Mouse (Mus musculus): Measurements from ENCODE around the gene Kcnd3. TPM values are rescaled to one million over a fixed set of nuclear protein-coding genes. Genes with fewer than 3 reads are reported as not detected.
A peak's percentile ranks its signal among the peaks of the same experiment; 100 is the strongest.

Kcnd3 gene
- polyA plus RNA-seq, 1 experiment from 2014 or later, result 0.75 TPM

DNA sequence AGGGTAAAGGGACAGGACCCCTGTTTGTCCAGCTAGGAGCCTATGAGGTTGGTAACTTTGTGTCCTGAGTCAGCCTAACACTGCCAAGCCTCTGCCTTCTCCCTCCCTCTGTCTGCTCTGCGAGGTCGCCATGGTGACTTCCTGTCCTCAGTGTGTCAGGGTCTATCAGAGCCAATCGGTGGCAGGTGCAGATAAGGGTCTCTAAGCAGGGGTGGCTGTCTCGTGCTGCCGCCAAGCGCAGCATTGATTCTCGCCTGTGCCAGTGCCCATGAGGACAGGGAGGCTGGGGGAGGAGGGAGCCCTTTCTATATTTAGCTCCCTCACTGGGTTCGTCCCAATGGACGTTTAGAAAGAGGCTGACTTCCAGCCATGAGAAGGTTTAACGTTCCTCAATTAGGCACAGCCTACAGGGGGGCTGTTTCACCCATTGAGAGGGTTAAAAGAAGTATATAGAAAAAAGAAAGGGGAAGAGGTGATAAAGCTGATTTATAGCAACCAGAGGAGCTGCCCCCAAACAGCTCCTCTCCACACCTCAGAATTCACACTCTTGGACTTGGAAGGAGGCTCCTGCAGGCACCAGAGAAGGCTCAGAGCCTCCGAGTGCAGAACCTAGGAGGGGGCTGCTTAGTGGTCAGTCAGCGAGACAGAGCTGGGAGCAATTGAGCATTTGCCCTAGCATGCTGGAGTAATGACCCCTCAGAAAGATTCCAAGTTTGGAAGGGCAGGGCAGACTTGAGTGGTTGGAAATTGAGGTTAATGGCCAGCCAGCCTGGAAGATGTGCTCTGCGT, 86.9 kb downstream of the Kcnd3 start:
- H3K27me3 ChIP-seq, result no peaks in the 10 kb centered on the region
- H3K4me1 ChIP-seq, result peaks cover 8% of the 10 kb centered on the region
- no peak overlapping the region for H3K27ac ChIP-seq
- no peak overlapping the region for H3K9ac ChIP-seq
- WGBS, result 15% methylated on average over 13 of the region's 13 CpGs
- no peaks in the 10 kb centered on the region for H3K36me3 ChIP-seq
- H3K9me3 ChIP-seq, result no peaks in the 10 kb centered on the region
- ATAC-seq (ENCODE audit: low FRiP score, low read depth), result no peak
- H3K4me3 ChIP-seq, result no peak overlapping the region
- no peak overlapping the region for H3K4me2 ChIP-seq (replicated peaks)

GRCm38 (mm10) chr3:105542741-105543140, 90.6 kb downstream of the Kcnd3 start:
- Histone ChIP-seq H3K36me3 (no peaks in the 10 kb centered on the region), H3K27me3 (no peaks in the 10 kb centered on the region; the same call in 1 of the 2 replicates), H3K9ac (no peak overlapping the region), H3K9me3 (no peaks in the 10 kb centered on the region), H3K4me3 (no peak overlapping the region), H3K4me1 (peaks cover 8% of the 10 kb centered on the region), H3K27ac (no peak overlapping the region), H3K4me2 (replicated peaks) (no peak overlapping the region)
- WGBS, result 80% methylated on average over 4 of the region's 4 CpGs
- ATAC-seq (ENCODE audit: low FRiP score, low read depth), result no peak

DNA sequence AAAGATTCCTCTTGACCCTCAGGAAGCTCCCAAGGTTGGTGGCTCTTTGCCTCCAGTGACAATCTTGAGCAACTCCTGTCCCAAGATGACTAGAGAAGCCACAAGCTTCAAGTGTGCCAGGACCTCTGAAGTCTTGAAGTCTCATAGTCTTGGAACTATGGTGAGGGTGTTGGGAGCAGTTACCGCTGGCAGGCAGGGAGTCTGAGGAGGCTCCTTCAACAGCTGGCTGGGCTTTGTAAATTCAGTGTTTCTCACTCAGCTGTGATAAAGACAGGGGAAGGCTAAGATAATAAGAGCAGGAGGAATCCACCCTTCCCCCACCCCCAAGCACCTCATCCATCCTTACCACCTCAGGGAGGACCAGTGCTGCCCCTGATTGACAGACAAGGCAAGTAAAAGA, 92.0 kb downstream of the Kcnd3 start:
- Histone ChIP-seq H3K36me3 (no peaks in the 10 kb centered on the region), H3K27ac (no peak overlapping the region), H3K9me3 (no peaks in the 10 kb centered on the region), H3K4me3 (no peak overlapping the region), H3K4me1 (peaks cover 4% of the 10 kb centered on the region), H3K27me3 (no peaks in the 10 kb centered on the region; the same call in 1 of the 2 replicates), H3K9ac (no peak overlapping the region), H3K4me2 (replicated peaks) (no peak overlapping the region)
- no peak for ATAC-seq (ENCODE audit: low FRiP score, low read depth)
- 56% methylated on average over 1 of the region's 1 CpGs for WGBS

GRCm38 (mm10) chr3:105546611-105547071, 94.5 kb downstream of the Kcnd3 start:
- Histone ChIP-seq H3K4me1 (no peaks in the 10 kb centered on the region), H3K4me3 (no peak overlapping the region)
- 45% methylated on average over 13 of the region's 13 CpGs for WGBS

GRCm38 (mm10) chr3:105548074-105548771, 96.1 kb downstream of the Kcnd3 start:
- Histone ChIP-seq H3K27me3 (no peaks in the 10 kb centered on the region; the same call in 1 of the 2 replicates), H3K4me1 (no peaks in the 10 kb centered on the region), H3K9me3 (no peaks in the 10 kb centered on the region), H3K4me3 (no peak overlapping the region), H3K27ac (no peak overlapping the region), H3K36me3 (no peaks in the 10 kb centered on the region), H3K4me2 (replicated peaks) (no peak overlapping the region), H3K9ac (no peak overlapping the region)
- 76% methylated on average over 11 of the region's 11 CpGs for WGBS
- no peak for ATAC-seq (ENCODE audit: low FRiP score, low read depth)

More at GRCm38 (mm10) chr3:105546611-105547071, 94.5 kb downstream of the Kcnd3 start:
- H3K9ac ChIP-seq, result no peak overlapping the region
- no peaks in the 10 kb centered on the region; the same call in 1 of the 2 replicates for H3K27me3 ChIP-seq
- no peaks in the 10 kb centered on the region for H3K9me3 ChIP-seq
- H3K4me2 ChIP-seq (replicated peaks), result no peak overlapping the region
- ATAC-seq (ENCODE audit: low FRiP score, low read depth), result no peak
- H3K27ac ChIP-seq, result no peak overlapping the region
- H3K36me3 ChIP-seq, result no peaks in the 10 kb centered on the region

DNA sequence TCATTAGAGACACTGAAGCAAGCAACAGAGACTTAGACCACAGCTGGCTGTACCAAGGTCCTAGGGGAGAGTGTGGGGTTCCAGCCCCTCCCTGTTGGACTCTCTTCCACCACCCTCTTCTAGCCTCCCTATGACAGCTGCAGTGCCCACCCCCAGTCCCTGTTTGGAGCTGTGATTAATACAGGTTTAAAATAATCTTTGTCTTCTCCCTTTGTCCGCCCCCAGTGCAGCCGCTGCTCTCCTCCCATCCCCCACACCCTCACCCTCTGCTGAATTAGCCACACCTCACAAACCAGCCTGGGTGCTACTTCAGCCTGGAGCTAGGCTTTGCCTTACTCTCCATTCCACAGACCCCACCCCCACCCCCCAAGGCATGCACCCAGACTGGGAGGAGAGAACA, 107.3 kb downstream of the Kcnd3 start:
- peak; percentile 79 for ATAC-seq (ENCODE audit: low FRiP score, low read depth)
- Histone ChIP-seq H3K4me1 (0 out of 2 replicates have a peak, but pooled peaks cover 5% of the 10 kb centered on the region), H3K9me3 (no peaks in the 10 kb centered on the region), H3K27ac (no peak overlapping the region), H3K27me3 (no peaks in the 10 kb centered on the region), H3K36me3 (no peaks in the 10 kb centered on the region), H3K4me3 (no peak overlapping the region), H3K4me2 (replicated peaks) (no peak overlapping the region), H3K9ac (no peak overlapping the region)
- WGBS, result 60% methylated on average over 2 of the region's 2 CpGs

- Histone ChIP-seq H3K27ac (no peak overlapping the region), H3K36me3 (no peaks in the 10 kb centered on the region), H3K9ac (no peak overlapping the region), H3K9me3 (no peaks in the 10 kb centered on the region), H3K4me3 (no peak overlapping the region), H3K4me2 (replicated peaks) (no peak overlapping the region), H3K4me1 (no peaks in the 10 kb centered on the region), H3K27me3 (peaks cover 8% of the 10 kb centered on the region; the same call in 1 of the 2 replicates)
- WGBS, result 66% methylated on average over 8 of the region's 8 CpGs
- no peak for ATAC-seq (ENCODE audit: low FRiP score, low read depth)
Observed at GRCm38 (mm10) chr3:105566973-105567372, 114.8 kb downstream of the Kcnd3 start.

GRCm38 (mm10) chr3:105567472-105567871, 115.3 kb downstream of the Kcnd3 start:
- no peak for ATAC-seq (ENCODE audit: low FRiP score, low read depth)
- H3K4me1 ChIP-seq, result no peaks in the 10 kb centered on the region
- no peaks in the 10 kb centered on the region for H3K36me3 ChIP-seq
- H3K4me3 ChIP-seq, result no peak overlapping the region
- whole genome bisulfite sequencing, result 72% methylated on average over 4 of the region's 4 CpGs
- H3K9ac ChIP-seq, result no peak overlapping the region
- H3K27ac ChIP-seq, result no peak overlapping the region
- H3K4me2 ChIP-seq (replicated peaks), result no peak overlapping the region
- peaks cover 8% of the 10 kb centered on the region; the same call in 1 of the 2 replicates for H3K27me3 ChIP-seq
- no peaks in the 10 kb centered on the region for H3K9me3 ChIP-seq

DNA sequence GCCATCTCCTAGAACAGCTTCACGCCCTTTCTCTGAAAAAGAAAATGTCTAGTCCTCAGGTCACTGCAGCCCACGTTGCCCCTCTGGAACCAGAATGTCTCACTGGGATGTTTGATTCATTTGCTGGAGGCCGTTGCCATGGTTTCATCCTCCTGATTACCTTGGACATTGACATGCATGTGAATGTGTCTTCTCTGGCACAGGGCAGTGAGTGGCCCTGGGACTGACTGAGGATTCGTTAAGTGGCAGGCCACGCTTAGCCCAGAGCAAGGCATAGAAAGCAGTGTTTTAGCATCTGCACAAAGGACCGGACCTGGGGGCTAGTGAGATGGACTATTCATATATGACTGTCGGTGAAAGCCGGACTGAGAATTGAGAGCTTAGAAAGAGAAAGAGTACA, 116.3 kb downstream of the Kcnd3 start:
- Histone ChIP-seq H3K4me2 (replicated peaks) (no peak overlapping the region), H3K27me3 (peaks cover 8% of the 10 kb centered on the region; the same call in 1 of the 2 replicates), H3K9me3 (no peaks in the 10 kb centered on the region), H3K27ac (no peak overlapping the region), H3K4me1 (no peaks in the 10 kb centered on the region), H3K4me3 (no peak overlapping the region), H3K9ac (no peak overlapping the region), H3K36me3 (no peaks in the 10 kb centered on the region)
- 86% methylated on average over 8 of the region's 8 CpGs for WGBS
- ATAC-seq (ENCODE audit: low FRiP score, low read depth), result no peak

DNA sequence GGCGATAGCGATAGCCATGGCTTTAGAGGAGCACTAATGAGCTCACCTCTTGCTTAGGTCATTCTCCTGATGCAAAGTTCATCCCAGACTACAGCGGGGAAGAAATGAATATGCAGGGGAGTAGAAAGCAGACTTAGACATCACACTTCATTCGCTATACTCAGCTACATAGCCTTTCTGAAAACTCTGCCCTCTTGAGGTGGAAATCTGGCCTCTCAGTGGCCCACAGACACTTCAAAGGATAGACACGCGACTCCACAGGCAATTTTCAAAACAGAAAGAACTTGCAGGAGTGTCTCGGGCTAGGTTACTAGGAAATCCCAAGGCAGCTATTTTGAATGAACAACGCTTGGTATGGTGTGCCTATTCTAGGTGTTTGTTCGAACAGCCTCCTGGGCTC, 116.7 kb downstream of the Kcnd3 start:
- Histone ChIP-seq H3K27ac (no peak overlapping the region), H3K4me1 (no peaks in the 10 kb centered on the region), H3K27me3 (peaks cover 8% of the 10 kb centered on the region; the same call in 1 of the 2 replicates), H3K9me3 (no peaks in the 10 kb centered on the region), H3K4me2 (replicated peaks) (no peak overlapping the region), H3K36me3 (no peaks in the 10 kb centered on the region), H3K4me3 (no peak overlapping the region), H3K9ac (no peak overlapping the region)
- 74% methylated on average over 9 of the region's 9 CpGs for WGBS
- no peak for ATAC-seq (ENCODE audit: low FRiP score, low read depth)

DNA sequence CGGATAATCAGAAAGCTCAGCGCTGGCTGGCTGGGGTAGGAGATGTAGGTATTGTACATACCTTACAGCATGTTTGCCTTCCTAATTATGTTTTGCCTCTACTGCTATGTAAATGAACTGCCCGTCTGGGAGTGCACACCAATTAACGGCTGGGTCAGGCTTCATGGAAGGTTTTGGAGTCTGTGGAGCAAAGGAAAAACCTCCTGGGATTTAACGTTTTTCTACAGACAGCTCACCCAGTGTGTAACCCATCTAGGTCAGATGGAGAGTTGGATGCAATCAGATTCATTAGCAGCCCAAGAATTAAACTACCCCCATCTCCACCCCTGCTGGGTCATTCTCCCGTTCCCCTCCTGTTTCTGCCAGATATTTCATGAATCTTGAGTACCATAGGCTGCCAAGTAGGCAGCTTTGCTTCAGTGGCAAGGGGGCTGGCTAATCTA, 117.2 kb downstream of the Kcnd3 start:
- Histone ChIP-seq H3K9ac (no peak overlapping the region), H3K36me3 (no peaks in the 10 kb centered on the region), H3K4me1 (no peaks in the 10 kb centered on the region), H3K4me2 (replicated peaks) (no peak overlapping the region), H3K4me3 (no peak overlapping the region), H3K27ac (no peak overlapping the region), H3K27me3 (peaks cover 8% of the 10 kb centered on the region; the same call in 1 of the 2 replicates), H3K9me3 (no peaks in the 10 kb centered on the region)
- WGBS, result 48% methylated on average over 6 of the region's 6 CpGs
- ATAC-seq (ENCODE audit: low FRiP score, low read depth), result no peak

GRCm38 (mm10) chr3:105569950-105570349, 117.8 kb downstream of the Kcnd3 start:
- H3K4me2 ChIP-seq (replicated peaks), result no peak overlapping the region
- no peak overlapping the region for H3K9ac ChIP-seq
- no peaks in the 10 kb centered on the region for H3K4me1 ChIP-seq
- WGBS, result 77% methylated on average over 9 of the region's 9 CpGs
- no peaks in the 10 kb centered on the region for H3K36me3 ChIP-seq
- no peak for ATAC-seq (ENCODE audit: low FRiP score, low read depth)
- H3K9me3 ChIP-seq, result no peaks in the 10 kb centered on the region
- H3K27me3 ChIP-seq, result peaks cover 8% of the 10 kb centered on the region; the same call in 1 of the 2 replicates
- H3K4me3 ChIP-seq, result no peak overlapping the region
- no peak overlapping the region for H3K27ac ChIP-seq

Measured in limb, embryonic 13.5 days (tissue).